Mouse (Mus musculus) midbrain, embryonic 16.5 days (tissue): Measurements from ENCODE around the gene Bcr. TPM values are rescaled to one million over a fixed set of nuclear protein-coding genes. Genes with fewer than 3 reads are reported as not detected.
A peak's percentile ranks its signal among the peaks of the same experiment; 100 is the strongest.

Source experiments
- ATAC-seq: fragments of 200-750 bp; cut with Nextera tagmentation; 2 replicates; pipeline ENCODE4 v1.8.0; 2017; ENCODE audit warnings: moderate TSS enrichment
- H3K27ac ChIP-seq: fragments of 300-500 bp; sonication (generic); 2 replicates; pipeline ENCODE4 v1.5.1; 2014; ENCODE audit warnings: mild to moderate bottlenecking, low read length, mixed read lengths
- H3K27me3 ChIP-seq: fragments of 300-500 bp; sonication (generic); 2 replicates; pipeline ENCODE4 v1.6.1; 2014; ENCODE audit warnings: low read depth, low read length, mixed read lengths; ENCODE audit not compliant: control insufficient read depth, insufficient read depth
- H3K36me3 ChIP-seq: fragments of 300-500 bp; sonication (generic); 2 replicates; pipeline ENCODE4 v1.6.1; 2014; ENCODE audit warnings: mild to moderate bottlenecking, low read length, moderate library complexity, mixed read lengths; ENCODE audit not compliant: control insufficient read depth, insufficient read depth
- H3K4me1 ChIP-seq: fragments of 300-500 bp; sonication (generic); 2 replicates; pipeline ENCODE4 v1.6.1; 2014; ENCODE audit warnings: mild to moderate bottlenecking, low read length, mixed read lengths; ENCODE audit not compliant: control insufficient read depth, insufficient read depth
- H3K4me2 ChIP-seq: fragments of 300-500 bp; sonication (generic); 2 replicates; pipeline ENCODE4 v1.6.1; 2014; ENCODE audit warnings: mild to moderate bottlenecking, low read length, mixed read lengths
- H3K4me3 ChIP-seq: fragments of 300-500 bp; sonication (generic); 2 replicates; pipeline ENCODE4 v1.5.1; 2014; ENCODE audit warnings: low read depth, mild to moderate bottlenecking, low read length, moderate library complexity, mixed read lengths
- H3K9ac ChIP-seq: fragments of 300-500 bp; sonication (generic); 2 replicates; pipeline ENCODE4 v1.6.1; 2014; ENCODE audit warnings: low read depth, low read length, mixed read lengths
- H3K9me3 ChIP-seq: fragments of 300-500 bp; sonication (generic); replicated peaks from 2 replicates; pipeline ENCODE4 v1.6.1; 2014; ENCODE audit warnings: mild to moderate bottlenecking, low read length, mixed read lengths; ENCODE audit not compliant: control insufficient read depth, poor library complexity, severe bottlenecking
- WGBS: fragments of 180-500 bp; shearing (Covaris S2); extraction: QIAGEN DNeasy Blood & Tissue Kit; methylation state at CpG from one replicate; pipeline ENCODE4 v1.1.7; 2014; 5-methylcytosine and 5-hydroxymethylcytosine counted together
- polyA plus RNA-seq: library from polyadenylated mRNA; unstranded; fragments of >200 nt; fragmentation: Nextera tagmentation; extraction: Ambion mirVana; gene quantifications from 2 replicates; pipeline ENCODE4 v1.2.1, GENCODE M21; 2015

Bcr gene
- polyA plus RNA-seq, 1 experiment from 2014 or later: 12.4 TPM

DNA sequence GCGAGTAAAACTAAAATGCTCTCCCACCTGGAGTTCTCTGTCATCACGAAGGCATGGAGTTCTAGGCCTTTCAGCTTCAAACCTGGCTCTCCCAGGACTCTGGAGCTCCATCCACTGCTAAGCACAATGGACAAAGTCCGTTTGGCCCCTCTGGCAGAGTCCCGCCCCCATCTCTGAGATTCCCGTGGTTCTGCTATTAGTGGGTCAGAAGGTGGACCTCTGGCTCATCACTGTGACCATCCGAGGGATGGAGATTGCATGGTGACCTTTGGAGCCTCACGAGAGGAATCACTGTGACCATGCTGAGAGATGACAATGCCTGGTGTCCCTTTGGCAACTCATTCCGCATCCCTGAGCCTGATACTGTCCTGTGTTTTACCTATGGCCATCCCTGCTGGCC lies 7.5 kb upstream of the Bcr start:
- H3K4me3 ChIP-seq: no peak overlapping the region
- H3K36me3 ChIP-seq: peaks cover 2% of the 10 kb centered on the region; the same call in 1 of the 2 replicates
- H3K27me3 ChIP-seq: no peaks in the 10 kb centered on the region
- H3K27ac ChIP-seq: no peak overlapping the region
- 79% methylated on average over 8 of the region's 8 CpGs for WGBS
- ATAC-seq: no peak
- no peak overlapping the region for H3K4me2 ChIP-seq
- no peak overlapping the region for H3K9ac ChIP-seq
- H3K4me1 ChIP-seq: peaks cover 11% of the 10 kb centered on the region
- H3K9me3 ChIP-seq: no peaks in the 10 kb centered on the region

DNA sequence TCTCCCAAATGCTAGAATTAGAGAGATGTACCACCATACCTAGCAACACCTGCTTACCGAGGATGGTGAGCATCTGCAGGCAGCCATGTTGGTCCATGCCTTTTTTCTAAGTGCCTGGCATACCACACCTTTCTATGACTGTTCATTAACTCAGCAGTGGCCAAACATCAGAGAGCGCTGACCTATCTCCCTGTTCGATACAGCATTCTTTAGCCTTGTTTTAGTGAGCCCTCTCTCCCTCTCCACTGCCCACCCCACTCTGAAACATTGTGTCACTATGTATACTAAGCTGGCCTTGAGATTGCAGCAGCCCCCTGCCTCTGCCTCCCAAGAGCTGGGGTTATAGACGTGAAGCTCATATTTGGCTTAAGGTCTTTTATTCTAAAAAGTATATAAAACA lies 6.7 kb upstream of the Bcr start:
- H3K36me3 ChIP-seq: peaks cover 2% of the 10 kb centered on the region; the same call in 1 of the 2 replicates
- 93% methylated on average over 4 of the region's 4 CpGs for WGBS
- peaks cover 11% of the 10 kb centered on the region for H3K4me1 ChIP-seq
- H3K4me3 ChIP-seq: no peak overlapping the region
- no peak overlapping the region for H3K9ac ChIP-seq
- H3K27ac ChIP-seq: no peak overlapping the region
- no peak for ATAC-seq
- no peaks in the 10 kb centered on the region for H3K27me3 ChIP-seq
- H3K4me2 ChIP-seq: no peak overlapping the region
- H3K9me3 ChIP-seq: no peaks in the 10 kb centered on the region

DNA sequence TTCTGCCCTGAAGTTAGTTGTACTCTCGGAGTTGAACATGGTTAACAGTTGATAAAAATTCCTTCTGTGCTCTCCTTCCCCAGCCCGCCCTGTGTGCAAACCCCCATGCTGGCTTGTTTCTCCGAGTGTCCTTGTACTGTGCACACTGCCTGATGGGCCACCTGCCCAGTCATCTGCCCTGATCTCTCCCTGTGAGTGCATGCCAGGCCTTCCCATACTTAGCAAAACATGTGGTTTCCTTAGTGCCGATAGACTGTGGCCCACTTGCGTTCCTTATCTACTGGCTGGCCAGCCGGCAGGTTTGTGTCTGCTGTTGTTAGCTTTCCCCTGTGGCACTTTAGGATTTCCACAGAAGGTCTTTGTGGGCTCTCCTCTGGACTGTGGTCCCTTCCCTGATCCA lies 6.3 kb upstream of the Bcr start:
- H3K27ac ChIP-seq: no peak overlapping the region
- H3K4me1 ChIP-seq: peaks cover 14% of the 10 kb centered on the region
- ATAC-seq: no peak
- no peak overlapping the region for H3K4me3 ChIP-seq
- no peak overlapping the region for H3K9ac ChIP-seq
- 77% methylated on average over 6 of the region's 6 CpGs for WGBS
- H3K4me2 ChIP-seq: no peak overlapping the region
- peaks cover 2% of the 10 kb centered on the region; the same call in 1 of the 2 replicates for H3K36me3 ChIP-seq
- no peaks in the 10 kb centered on the region for H3K27me3 ChIP-seq
- H3K9me3 ChIP-seq: no peaks in the 10 kb centered on the region

- Histone ChIP-seq H3K27me3 (no peaks in the 10 kb centered on the region), H3K9ac (no peak overlapping the region), H3K36me3 (no peaks in the 10 kb centered on the region), H3K4me2 (no peak overlapping the region), H3K4me1 (peaks cover 21% of the 10 kb centered on the region), H3K4me3 (no peak overlapping the region), H3K27ac (no peak overlapping the region), H3K9me3 (no peaks in the 10 kb centered on the region)
- no peak for ATAC-seq
- WGBS: 65% methylated on average over 5 of the region's 5 CpGs
Observed at GRCm38 (mm10) chr10:75055672-75056071, 4.7 kb upstream of the Bcr start.

DNA sequence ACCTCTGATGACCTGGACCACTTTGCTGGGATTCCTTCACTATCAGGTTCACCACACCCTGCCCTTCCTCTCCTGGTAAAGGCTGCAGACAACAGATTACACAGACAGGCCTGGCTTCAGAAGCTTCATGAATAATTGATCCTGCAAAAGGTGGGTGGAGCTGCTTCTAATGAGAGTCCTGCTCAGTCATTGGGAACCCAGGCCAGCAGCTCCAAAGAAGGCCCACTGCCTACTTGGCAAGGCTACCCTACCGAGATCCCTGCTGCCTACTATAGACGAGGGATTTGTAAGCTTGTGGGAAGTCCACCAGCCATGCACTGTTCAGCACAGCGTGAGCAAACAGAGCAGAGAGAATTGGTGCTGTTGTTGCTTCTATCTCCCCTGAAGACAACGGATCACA lies 4.1 kb upstream of the Bcr start:
- WGBS: 2% methylated on average over 4 of the region's 4 CpGs
- H3K27ac ChIP-seq: no peak overlapping the region
- no peaks in the 10 kb centered on the region for H3K27me3 ChIP-seq
- no peaks in the 10 kb centered on the region for H3K9me3 ChIP-seq
- ATAC-seq: peak; percentile 1; the same call in 1 of the 2 replicates
- H3K4me2 ChIP-seq: no peak overlapping the region; the same call in 1 of the 2 replicates
- peaks cover 21% of the 10 kb centered on the region for H3K4me1 ChIP-seq
- H3K36me3 ChIP-seq: no peaks in the 10 kb centered on the region
- H3K4me3 ChIP-seq: no peak overlapping the region
- no peak overlapping the region for H3K9ac ChIP-seq

DNA sequence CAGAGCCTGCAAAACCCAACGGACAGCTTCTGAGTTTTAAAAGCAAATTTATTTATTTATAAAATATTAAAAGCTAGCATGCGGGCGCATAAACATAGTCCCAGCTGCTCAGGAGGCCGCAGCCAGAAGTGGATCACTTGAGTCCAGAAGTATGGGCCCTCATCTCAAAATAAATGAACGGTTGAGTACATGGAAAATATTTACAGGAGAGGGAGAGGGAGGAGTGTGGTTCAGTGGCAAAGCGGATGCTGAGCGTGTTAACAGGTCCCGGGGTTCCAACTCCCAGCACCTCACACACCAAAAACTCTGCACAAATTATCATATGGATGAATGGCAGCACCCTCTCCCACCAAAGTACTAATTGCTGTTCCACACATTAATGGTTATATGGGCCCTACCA lies 2.1 kb upstream of the Bcr start:
- peaks cover 35% of the 10 kb centered on the region for H3K4me1 ChIP-seq
- 61% methylated on average over 8 of the region's 8 CpGs for WGBS

GRCm38 (mm10) chr10:75058761-75059395 lies 1.5 kb upstream of the Bcr start:
- Histone ChIP-seq H3K36me3 (no peaks in the 10 kb centered on the region), H3K4me3 (no peak overlapping the region), H3K4me1 (peaks cover 41% of the 10 kb centered on the region), H3K27me3 (no peaks in the 10 kb centered on the region), H3K4me2 (peak overlapping the region; percentile 94; the same call in 1 of the 2 replicates), H3K27ac (no peak overlapping the region), H3K9me3 (no peaks in the 10 kb centered on the region), H3K9ac (no peak overlapping the region)
- WGBS: 7% methylated on average over 9 of the region's 9 CpGs
- no peak for ATAC-seq

More for the DNA sequence above, 2.1 kb upstream of the Bcr start:
- H3K4me3 ChIP-seq: no peak overlapping the region
- no peaks in the 10 kb centered on the region for H3K27me3 ChIP-seq
- no peak overlapping the region for H3K9ac ChIP-seq
- ATAC-seq: no peak
- H3K4me2 ChIP-seq: no peak overlapping the region
- no peak overlapping the region for H3K27ac ChIP-seq
- H3K36me3 ChIP-seq: no peaks in the 10 kb centered on the region
- H3K9me3 ChIP-seq: no peaks in the 10 kb centered on the region

DNA sequence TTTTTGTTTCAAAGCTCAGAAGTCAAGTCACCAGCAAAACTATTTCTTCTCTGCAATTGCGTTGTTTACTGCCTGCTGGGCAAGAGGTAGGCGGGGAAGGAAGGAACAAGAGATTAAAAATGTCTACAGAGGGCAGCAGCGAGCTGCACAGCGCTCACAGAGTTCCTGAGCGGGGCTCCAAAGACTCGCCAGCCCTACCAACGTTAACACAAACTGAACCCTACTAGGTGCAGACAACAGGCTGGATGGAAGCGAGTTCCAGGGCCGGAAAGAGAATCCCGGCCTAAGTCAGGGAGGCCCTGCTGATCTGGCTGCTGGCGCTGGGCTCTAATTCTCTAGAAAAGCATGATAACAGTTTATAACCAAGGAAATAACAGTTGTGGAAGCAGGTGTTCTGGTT lies 996 bp upstream of the Bcr start:
- peak overlapping the region; percentile 18; the same call in 1 of the 2 replicates for H3K27ac ChIP-seq
- peak overlapping the region; percentile 94 for H3K4me2 ChIP-seq
- H3K4me1 ChIP-seq: peaks cover 46% of the 10 kb centered on the region
- H3K9me3 ChIP-seq: no peaks in the 10 kb centered on the region
- WGBS: 3% methylated on average over 11 of the region's 11 CpGs
- H3K27me3 ChIP-seq: no peaks in the 10 kb centered on the region
- no peak overlapping the region for H3K9ac ChIP-seq
- ATAC-seq: no peak
- peak overlapping the region; percentile 85 for H3K4me3 ChIP-seq
- no peaks in the 10 kb centered on the region for H3K36me3 ChIP-seq

- ATAC-seq: no peak; the same call in none of the 2 replicates
- Histone ChIP-seq H3K27ac (peak overlapping the region; percentile 93), H3K36me3 (no peaks in the 10 kb centered on the region), H3K4me3 (peak overlapping the region; percentile 85), H3K9me3 (no peaks in the 10 kb centered on the region), H3K27me3 (no peaks in the 10 kb centered on the region), H3K9ac (peak overlapping the region; percentile 96), H3K4me2 (peak overlapping the region; percentile 94), H3K4me1 (peaks cover 57% of the 10 kb centered on the region)
- under 1% methylated on average over 41 of the region's 48 CpGs for WGBS
Observed at GRCm38 (mm10) chr10:75060843-75061235, 447 bp downstream of the Bcr start.
